Mouse (Mus musculus) gastrocnemius, adult 18-20 months (tissue): Measurements from ENCODE around the gene Gria4. TPM values are rescaled to one million over a fixed set of nuclear protein-coding genes. Genes with fewer than 3 reads are reported as not detected.

Experiments used
- microRNA-seq: library from miRNA; unstranded; fragments of <30 nt; microRNA quantifications from one replicate; pipeline ENCODE4 v1.2.0, GENCODE M21; 2021
- total RNA-seq, 2 experiments: library from RNA; stranded (reverse); gene quantifications; 2 replicates each; pipeline ENCODE4 v1.2.3; 2021

The Gria4 gene
- total RNA-seq, 2 experiments from 2014 or later: not detected

Small RNAs within 50 kb of the gene (microRNA-seq; reads per million reads assigned to microRNA genes)
- not detected for gene Gm23811
- gene Gm23992: not detected
